Mouse (Mus musculus) MEL (cell line): ENCODE results near the gene Diaph3.

Source experiments
- CTCF ChIP-seq, 3 experiments: IDR thresholded peaks in 2 of 3; conservative IDR thresholded peaks in 1 of 3; 2 replicates each; pipeline ENCODE4 v1.5.1; 2011 to 2012; ENCODE audit warnings: low read length in 3 of 3, low read depth in 2 of 3, mild to moderate bottlenecking in 2 of 3, improper control_type of control experiment in 1 of 3, inconsistent platforms in 1 of 3, mixed read lengths in 1 of 3, moderate library complexity in 1 of 3; ENCODE audit not compliant: control insufficient read depth in 1 of 3, insufficient read depth in 1 of 3, poor library complexity in 1 of 3, severe bottlenecking in 1 of 3
- GABPA ChIP-seq: IDR thresholded peaks from 2 replicates; pipeline ENCODE4 v1.6.1; 2012; ENCODE audit warnings: low read depth, mild to moderate bottlenecking, inconsistent platforms, low read length, improper control_type of control experiment, moderate library complexity
- JUND ChIP-seq: IDR thresholded peaks from 2 replicates; pipeline ENCODE4 v1.6.1; 2011; ENCODE audit warnings: low read depth, mild to moderate bottlenecking, improper control_type of control experiment, low read length
- MAFK ChIP-seq: IDR thresholded peaks from 2 replicates; pipeline ENCODE4 v1.6.1; 2011; ENCODE audit warnings: low read depth, mild to moderate bottlenecking, low read length, improper control_type of control experiment, borderline replicate concordance
- MAX ChIP-seq: IDR thresholded peaks from 2 replicates; pipeline ENCODE4 v1.6.1; 2011; ENCODE audit warnings: low read length, improper control_type of control experiment
- MYC ChIP-seq: IDR thresholded peaks from 2 replicates; pipeline ENCODE4 v1.6.1; 2011; ENCODE audit warnings: low read depth, mild to moderate bottlenecking, low read length, improper control_type of control experiment, moderate library complexity
- POLR2A ChIP-seq, 2 experiments: IDR thresholded peaks; 2 replicates each; pipeline ENCODE4 v1.6.1; 2011 to 2012; ENCODE audit warnings: low read length in 2 of 2, mild to moderate bottlenecking in 2 of 2, control low read depth in 1 of 2, improper control_type of control experiment in 1 of 2, low read depth in 1 of 2, moderate library complexity in 1 of 2; ENCODE audit not compliant: control insufficient read depth in 1 of 2, insufficient read depth in 1 of 2, poor library complexity in 1 of 2
- RAD21 ChIP-seq: IDR thresholded peaks from 2 replicates; pipeline ENCODE4 v1.6.1; 2011; ENCODE audit warnings: mild to moderate bottlenecking, low read depth, low read length, improper control_type of control experiment
- TBP ChIP-seq: IDR thresholded peaks from 2 replicates; pipeline ENCODE4 v1.8.0; 2011; ENCODE audit warnings: low read depth, low read length, improper control_type of control experiment
- TCF12 ChIP-seq: IDR thresholded peaks from 2 replicates; pipeline ENCODE4 v1.6.1; 2014; ENCODE audit warnings: low read depth, mild to moderate bottlenecking, inconsistent platforms, low read length, improper control_type of control experiment, moderate library complexity
- UBTF ChIP-seq: IDR thresholded peaks from 2 replicates; pipeline ENCODE4 v1.6.1; 2012; ENCODE audit warnings: low read depth, mild to moderate bottlenecking, inconsistent platforms, low read length, improper control_type of control experiment, moderate library complexity, borderline replicate concordance; ENCODE audit not compliant: insufficient read depth
- USF2 ChIP-seq, 2 experiments: IDR thresholded peaks; 2 replicates each; pipeline ENCODE4 v1.6.1; 2011 to 2012; ENCODE audit warnings: improper control_type of control experiment in 2 of 2, low read length in 2 of 2, borderline replicate concordance in 1 of 2, inconsistent platforms in 1 of 2, low read depth in 1 of 2, mild to moderate bottlenecking in 1 of 2; ENCODE audit not compliant: insufficient read depth in 1 of 2
- ZC3H11A ChIP-seq: IDR thresholded peaks from 2 replicates; pipeline ENCODE4 v1.6.1; 2012; ENCODE audit warnings: low read depth, mild to moderate bottlenecking, inconsistent platforms, low read length, improper control_type of control experiment

DNA sequence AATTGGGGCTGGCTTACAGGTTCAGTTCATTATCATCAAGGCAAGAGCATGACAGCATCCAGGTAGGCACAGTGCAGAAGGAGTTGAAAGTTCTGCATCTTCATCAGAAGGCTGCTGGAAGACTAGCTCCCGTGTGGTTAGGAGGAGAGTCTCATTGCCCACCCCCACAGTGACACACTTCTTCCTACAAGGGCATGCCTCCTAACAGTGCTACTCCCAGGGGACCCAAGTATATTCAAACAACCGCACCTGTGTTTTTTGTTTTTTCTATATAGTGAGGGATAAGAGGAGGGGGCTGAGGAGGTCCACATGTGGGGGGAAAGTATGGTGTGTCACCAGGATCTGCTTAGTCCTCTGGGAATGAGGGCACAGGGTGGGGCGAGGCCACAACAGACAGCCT lies 4.3 kb upstream of the Diaph3 start:
- no peak for TF ChIP-seq CTCF (IDR thresholded peaks at IDR 0.05 in 2 of 3, conservative IDR thresholded peaks at IDR 0.05 in 1 of 3; ENCODE audit: control insufficient read depth in 1 of 3, insufficient read depth in 1 of 3, low read depth in 2 of 3, low read length in 3 of 3, poor library complexity in 1 of 3, severe bottlenecking in 1 of 3)
- no peak for TF ChIP-seq MYC
- no peak for TF ChIP-seq TBP
- TF ChIP-seq MAX, result no peak
- no peak for TF ChIP-seq UBTF
- TF ChIP-seq ZC3H11A, result no peak
- no peak for TF ChIP-seq POLR2A (IDR thresholded peaks at IDR 0.05; ENCODE audit: control insufficient read depth in 1 of 2, insufficient read depth in 1 of 2, low read depth in 1 of 2, low read length in 2 of 2, poor library complexity in 1 of 2)
- TF ChIP-seq MAFK, result no peak
- TF ChIP-seq GABPA, result no peak
- no peak for TF ChIP-seq RAD21
- TF ChIP-seq JUND, result no peak
- no peak for TF ChIP-seq TCF12
- TF ChIP-seq USF2 (IDR thresholded peaks at IDR 0.05; ENCODE audit: borderline replicate concordance in 1 of 2, insufficient read depth in 1 of 2, low read depth in 1 of 2, low read length in 2 of 2), result no peak
